Mouse (Mus musculus) thymus, postnatal 25 days (tissue): ENCODE data around the gene Gm10840.

Experiments used
- DNase-seq: peaks from one replicate; pipeline ENCODE4 v3.0.0; 2022

Gm10840 gene

DNA sequence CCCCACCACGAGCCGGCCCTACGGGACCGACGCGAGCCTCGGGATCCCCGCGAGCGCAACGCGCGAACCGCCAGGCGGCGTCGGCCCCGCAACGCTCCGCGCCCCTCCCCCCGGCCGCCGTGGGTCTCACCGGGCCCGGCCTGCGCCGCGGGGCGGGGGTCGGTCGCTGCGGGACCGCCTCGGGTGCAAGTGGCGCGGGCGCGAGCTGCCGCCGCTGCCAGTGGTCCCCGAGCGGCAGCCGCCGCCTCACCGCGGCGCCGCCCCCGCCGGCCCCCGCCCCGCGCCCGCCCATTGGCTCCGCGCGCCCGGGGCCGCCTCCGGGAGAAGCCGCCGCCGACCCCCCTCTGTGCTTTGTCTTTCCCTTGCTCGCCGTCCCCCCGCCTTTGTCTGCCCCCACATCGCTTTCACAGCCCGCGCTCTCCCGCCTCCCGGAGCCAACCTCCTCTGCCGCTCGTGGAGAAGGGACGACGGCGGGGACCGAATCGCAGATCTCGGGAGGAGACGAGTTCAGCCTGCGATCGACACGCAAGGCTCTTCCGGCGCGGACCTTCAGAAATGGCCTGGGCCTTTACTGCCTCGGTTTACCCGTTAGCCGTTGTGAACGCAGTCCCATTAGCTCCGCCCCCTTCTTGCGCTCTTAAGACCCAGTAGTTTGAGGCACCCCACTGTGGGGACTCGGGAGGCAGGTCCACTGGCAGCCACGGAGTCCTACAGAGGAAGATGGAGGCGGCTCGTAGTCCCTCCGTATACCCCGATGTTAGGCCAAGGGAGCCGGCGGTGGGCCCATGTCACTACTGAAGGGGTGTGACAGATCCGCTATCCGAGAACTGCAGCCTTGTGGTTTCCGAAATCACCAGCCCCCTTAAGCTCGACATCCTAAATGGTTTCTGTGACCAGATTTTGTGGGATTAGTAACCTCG, 469 bp upstream of the Gm10840 start:
- peak; percentile 92 for DNase-seq

GRCm38 (mm10) chr11:106162237-106162636, 1.6 kb downstream of the Gm10840 start:
- no peak for DNase-seq

DNA sequence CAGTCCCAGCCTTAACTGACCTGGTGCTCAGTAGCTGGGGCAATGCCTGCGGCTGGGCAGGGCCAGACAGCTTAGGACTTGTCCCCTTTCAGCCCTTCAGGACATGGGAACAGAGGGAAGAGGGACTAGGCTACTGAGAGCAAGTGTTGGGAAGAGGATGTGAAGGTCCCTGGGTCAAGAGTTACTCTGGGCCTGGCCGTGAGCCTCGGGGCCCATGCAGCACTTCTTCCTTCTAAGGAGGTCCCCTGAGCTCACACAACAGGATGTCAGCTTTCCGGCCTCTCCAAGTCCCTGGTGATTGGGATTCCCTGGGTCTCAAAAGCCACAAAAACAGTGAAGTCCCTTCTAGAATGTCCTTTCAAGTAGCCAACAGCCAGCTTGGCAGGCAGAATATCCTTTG, 2.9 kb downstream of the Gm10840 start:
- DNase-seq, result no peak

DNA sequence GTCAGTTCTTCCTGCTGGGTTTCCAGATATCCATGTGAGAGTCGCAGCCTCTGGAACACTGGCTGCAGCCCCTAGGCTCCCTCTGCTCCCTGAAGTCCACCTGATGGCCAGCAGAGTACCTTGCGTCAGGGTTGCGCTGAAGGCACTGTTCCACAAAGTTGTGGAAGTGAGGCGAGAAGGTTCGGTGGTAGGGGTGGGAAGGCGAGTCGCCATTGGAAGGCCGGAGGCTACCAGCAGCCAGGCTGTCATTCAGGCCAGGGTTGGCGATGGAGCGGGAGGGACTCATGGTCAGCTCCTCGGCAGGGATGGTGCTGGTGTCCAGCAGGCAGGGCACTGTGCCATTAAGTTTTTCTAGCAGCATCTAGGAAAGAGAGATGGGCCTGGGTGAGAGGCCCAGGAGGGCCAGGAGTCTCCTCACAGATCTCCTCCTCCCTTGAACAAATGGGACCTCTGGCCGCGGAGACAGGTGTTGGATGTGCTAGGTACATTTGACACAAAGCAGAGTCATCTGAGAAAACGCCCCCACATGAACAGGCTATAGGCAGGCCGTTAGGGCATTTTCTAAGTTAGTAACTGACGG, 4.0 kb downstream of the Gm10840 start:
- DNase-seq, result no peak

DNA sequence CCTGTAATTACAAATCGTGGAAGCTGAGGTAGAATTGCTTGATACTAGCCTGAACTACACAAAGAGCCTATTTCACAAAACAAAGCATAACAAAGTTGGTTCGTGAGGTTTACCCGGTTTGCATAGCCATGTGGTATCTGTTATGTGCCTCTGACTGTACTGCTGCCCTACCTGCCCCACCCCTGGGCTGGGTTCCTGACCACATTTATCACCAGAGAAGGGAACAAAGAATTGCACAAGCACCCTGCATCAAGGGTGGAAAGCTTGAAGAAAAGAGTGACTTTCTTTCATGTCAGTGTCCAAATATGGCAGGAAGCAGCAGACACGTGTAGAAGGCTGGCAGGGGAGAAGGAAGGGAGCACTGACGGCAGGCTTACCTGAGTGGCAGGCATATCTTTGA, 6.8 kb downstream of the Gm10840 start:
- DNase-seq, result peak; percentile 69

GRCm38 (mm10) chr11:106170807-106171206, 10.2 kb downstream of the Gm10840 start:
- DNase-seq, result peak; percentile 82

GRCm38 (mm10) chr11:106173228-106173627, 12.6 kb downstream of the Gm10840 start:
- no peak for DNase-seq

- no peak for DNase-seq
Observed at GRCm38 (mm10) chr11:106174372-106174771, 13.7 kb downstream of the Gm10840 start.

DNA sequence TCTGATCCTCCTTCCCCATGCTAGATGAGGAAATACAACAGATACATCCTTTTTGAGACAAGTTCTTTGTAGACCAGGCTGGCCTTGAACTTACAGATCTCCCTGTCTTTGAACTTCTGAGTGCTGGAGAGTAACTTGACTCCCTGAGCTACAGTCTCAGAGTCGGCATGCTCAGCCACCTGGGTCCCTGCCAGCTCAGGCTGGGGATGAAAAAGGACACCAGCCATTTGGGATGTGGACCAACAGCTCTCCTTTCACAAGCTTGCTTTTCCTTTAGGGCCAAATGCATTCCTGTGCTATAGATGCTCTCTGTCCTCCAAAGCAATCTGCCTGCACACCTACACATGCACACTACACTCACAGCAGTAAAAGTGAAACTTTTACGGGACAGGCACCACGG, 14.4 kb downstream of the Gm10840 start:
- no peak for DNase-seq

DNA sequence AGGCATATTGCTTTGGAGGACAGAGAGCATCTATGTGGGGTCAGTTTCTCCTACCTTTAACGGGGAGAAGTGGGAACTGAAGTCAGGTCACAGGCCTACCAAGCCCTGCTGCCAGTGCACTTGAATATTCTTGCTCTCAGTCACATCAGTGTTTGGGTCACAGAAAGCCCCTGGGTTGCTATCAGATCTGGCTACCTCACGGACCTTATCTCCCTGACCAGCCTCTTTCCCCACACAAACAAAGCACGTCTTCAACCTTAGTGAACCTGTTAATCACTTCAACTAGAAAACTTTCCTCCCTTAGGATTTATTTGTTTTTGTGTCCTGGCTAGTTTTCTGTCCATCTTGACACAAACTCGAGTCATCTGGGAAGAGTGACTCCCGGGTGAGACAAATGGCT, 15.7 kb downstream of the Gm10840 start:
- no peak for DNase-seq

- DNase-seq, result no peak
Observed at GRCm38 (mm10) chr11:106178036-106178782, 17.6 kb downstream of the Gm10840 start.

GRCm38 (mm10) chr11:106179711-106180448, 19.2 kb downstream of the Gm10840 start:
- DNase-seq, result no peak

GRCm38 (mm10) chr11:106180449-106180801, 19.8 kb downstream of the Gm10840 start:
- DNase-seq, result no peak

DNA sequence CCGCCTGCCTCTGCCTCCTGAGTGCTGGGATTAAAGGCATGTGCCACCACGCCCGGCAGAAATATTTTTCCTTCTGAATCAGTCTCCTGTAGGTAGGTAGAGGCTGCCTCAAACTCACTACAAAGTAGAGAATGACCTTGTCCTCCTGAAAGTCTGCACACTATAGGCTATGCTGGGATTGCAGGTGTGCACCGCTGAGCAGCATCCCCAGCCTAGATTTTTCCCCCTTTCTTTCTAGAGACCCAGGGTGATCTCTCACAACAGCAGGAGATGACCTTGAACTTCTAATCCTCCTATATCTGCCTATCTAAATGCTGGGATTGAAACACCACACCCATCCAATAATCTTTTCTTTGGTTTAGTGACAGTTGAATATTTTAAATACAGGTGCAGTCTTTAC, 26.7 kb downstream of the Gm10840 start:
- DNase-seq, result no peak

GRCm38 (mm10) chr11:106191716-106192115, 31.1 kb downstream of the Gm10840 start:
- no peak for DNase-seq

- DNase-seq, result no peak
Observed at GRCm38 (mm10) chr11:106192241-106192640, 31.6 kb downstream of the Gm10840 start.

DNA sequence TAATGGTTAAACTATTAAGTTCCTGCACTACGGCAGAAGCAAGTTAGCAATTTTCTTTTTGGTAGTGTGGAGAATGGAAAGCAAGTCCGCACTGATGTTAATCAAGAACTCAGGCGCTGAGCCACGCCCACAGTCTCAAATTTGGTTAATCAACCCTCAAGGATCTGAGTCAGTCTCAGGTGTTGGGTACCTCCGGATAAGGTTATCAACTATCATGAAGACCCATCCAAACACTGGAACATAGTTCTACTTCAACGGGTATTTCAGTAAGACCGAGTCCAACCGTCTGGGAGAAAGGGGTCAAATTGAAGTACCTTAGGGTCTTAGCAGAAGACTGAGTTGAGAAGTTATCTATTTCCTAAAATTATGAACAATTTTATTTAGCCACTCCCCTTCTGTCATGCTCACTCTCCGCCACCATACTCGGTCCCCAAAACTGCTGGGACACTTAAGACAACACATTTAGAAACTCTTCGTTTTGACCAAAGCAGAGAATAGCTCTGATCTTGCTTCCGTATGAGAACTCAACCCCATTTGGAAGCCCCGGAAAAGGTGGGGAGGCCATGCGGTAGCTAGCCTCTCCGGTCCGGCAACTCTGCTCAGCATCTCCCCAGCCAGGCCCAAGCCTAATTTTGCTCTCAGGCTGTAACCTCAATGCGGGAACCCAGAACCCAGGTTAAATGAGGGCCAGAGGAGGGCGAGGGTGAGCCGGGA, 32.2 kb downstream of the Gm10840 start:
- no peak for DNase-seq

DNA sequence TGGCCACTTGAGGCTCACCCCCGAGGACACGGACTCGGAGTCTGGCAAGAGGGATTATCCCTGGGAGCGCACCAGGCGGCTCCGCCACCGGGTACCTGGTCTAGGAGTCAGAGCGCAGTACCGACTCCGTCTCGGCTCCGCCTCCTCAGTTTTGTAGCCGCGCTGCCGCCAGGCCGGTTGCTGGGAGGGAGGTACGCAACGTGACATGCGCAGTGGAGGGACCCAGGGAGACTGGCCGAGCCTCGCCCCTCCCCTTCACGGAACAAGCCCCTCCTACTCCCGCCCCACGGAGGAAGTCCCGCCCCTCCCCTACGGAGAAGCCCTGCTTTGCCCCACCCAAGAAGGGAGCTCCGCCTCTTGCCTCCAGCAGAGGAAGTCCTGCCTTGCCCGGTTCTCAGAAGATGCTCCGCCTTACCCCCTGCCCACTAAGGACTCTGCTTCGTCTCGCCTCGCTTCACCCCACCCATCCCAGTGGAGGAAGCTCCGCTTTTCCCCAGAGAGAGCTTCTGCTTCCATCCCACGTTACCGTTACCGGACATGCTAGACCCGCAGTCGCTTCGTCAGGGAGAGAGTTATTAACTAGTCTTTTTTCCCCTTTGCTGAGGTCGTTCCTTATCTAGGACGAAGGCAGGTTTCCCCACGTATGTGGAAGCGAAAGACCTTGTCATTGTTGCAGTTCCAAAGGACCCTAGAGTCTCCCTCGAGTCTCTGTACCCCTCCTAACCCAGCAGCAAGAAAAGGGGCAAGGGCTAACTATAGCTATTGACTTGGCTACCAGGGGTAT, 32.9 kb downstream of the Gm10840 start:
- DNase-seq, result peak; percentile 97

- DNase-seq, result no peak
Observed at GRCm38 (mm10) chr11:106194155-106194541, 33.5 kb downstream of the Gm10840 start.

GRCm38 (mm10) chr11:106194891-106195290, 34.2 kb downstream of the Gm10840 start:
- no peak for DNase-seq

DNA sequence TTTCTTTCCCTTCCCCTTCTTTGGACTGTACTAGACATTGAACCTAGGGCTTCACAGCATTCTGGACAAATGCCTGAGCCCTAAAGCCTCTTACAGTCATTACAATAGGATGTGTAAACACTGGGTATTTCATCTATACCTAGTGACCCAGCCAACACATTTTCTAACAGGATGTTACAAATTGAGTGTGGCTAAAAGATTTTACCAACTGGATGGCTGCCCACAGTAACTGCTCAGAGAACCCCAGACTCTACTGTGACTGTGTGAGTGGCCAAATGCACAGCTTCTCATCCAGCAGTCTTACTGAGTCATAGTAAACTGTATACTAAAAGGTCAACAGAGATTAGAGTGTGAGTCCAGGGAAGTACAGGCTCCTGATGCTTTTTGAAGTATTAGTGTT, 34.7 kb downstream of the Gm10840 start:
- DNase-seq, result no peak

DNA sequence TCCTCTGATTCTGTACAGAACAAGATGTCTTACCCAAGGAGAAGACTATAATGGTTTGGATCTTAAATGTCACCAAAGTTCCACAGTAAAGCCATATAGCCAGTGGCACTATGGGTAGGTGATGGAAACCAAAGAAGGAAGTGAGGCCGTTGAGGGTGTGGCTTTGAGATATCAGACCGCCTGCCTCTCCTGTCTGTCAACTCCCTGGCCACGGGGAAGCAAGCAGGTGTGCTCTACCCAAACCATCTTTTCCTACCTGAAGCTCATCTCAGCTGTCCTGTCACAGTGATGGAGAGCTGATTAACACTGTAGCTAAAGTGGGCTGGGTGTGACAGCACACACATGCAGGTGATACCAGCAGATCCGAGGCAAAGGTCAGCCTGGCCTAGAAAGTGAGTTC, 37.6 kb downstream of the Gm10840 start:
- DNase-seq, result no peak
